In the genomic region with DNA sequence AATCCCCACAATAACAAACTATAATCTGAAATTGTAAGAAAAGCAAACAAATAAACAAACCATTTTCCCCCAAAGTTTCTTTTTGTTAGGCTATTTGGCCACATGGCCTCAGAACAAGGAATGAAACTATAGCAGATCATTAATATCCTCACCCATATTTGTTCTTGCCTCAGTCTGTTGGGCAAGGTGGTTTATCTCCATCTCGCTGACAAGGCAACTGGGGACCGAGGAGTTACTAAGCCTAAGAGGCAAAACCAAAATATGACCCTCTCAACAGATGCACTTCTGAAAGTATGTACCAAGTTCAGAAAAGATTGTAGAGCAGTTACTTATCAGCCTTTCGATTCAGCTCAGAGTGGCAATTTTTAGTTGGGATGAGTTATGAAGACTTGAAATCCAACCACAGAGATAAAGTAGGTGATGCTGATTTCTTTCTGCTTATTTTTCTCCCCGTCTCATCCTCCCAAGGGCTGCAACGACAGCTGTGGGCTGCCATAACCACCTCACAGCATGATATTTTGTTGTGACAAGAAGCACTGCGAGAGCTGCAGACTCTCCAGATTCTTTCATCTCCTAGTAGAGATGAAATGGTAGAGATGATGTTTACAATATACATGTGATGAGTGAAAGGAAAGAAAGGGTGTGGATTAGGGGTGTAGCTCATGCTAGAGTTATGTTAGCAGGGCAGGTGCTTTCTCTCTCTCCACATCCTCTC, we compare ENCODE assay signal across 19 mouse cellular contexts. TPM values are rescaled to one million over a fixed set of nuclear protein-coding genes. Genes with fewer than 3 reads are reported as not detected.
"Had no signal": no experiment of that assay in that cellular context is flagged by ENCODE, and none has a peak within 500 bp of the region (broad histone marks: within the 10 kb centered on the region; RNA-seq: fewer than 3 reads in every experiment).

No protein-coding gene starts in this region.

- ATAC-seq: intestine, embryonic 16.5 days; liver, postnatal 0 days had no signal

- H3K4me2 ChIP-seq: kidney, embryonic 15.5 days; limb, embryonic 12.5 days; liver, embryonic 13.5 days; neural tube, embryonic 12.5 days; stomach, embryonic 15.5 days had no signal

- DNase-seq: kidney, adult 2 months; kidney, postnatal 14 days; layer of hippocampus, postnatal 36 days; liver; liver, embryonic 13.5 days; liver, postnatal 0 days; midbrain, embryonic 14.5 days; right cerebral cortex, postnatal 14 days; thymus, adult 18-20 months; thymus, postnatal 14 days had no signal

- H3K27me3 ChIP-seq: kidney, embryonic 15.5 days; limb, embryonic 12.5 days; liver, embryonic 13.5 days; neural tube, embryonic 12.5 days; stomach, embryonic 15.5 days had no signal

- H3K36me3 ChIP-seq: kidney, embryonic 15.5 days; limb, embryonic 12.5 days; liver, embryonic 13.5 days; midbrain, embryonic 10.5 days; neural tube, embryonic 12.5 days; stomach, embryonic 15.5 days had no signal

- H3K27ac ChIP-seq: kidney, embryonic 15.5 days; limb, embryonic 12.5 days; liver, embryonic 13.5 days; midbrain, embryonic 10.5 days; neural tube, embryonic 12.5 days; stomach, embryonic 15.5 days had no signal

- H3K4me3 ChIP-seq: kidney, embryonic 15.5 days; limb, embryonic 12.5 days; liver, embryonic 13.5 days; midbrain, embryonic 10.5 days; neural tube, embryonic 12.5 days; stomach, embryonic 15.5 days had no signal

- H3K4me1 ChIP-seq: kidney, embryonic 15.5 days; limb, embryonic 12.5 days; liver, embryonic 13.5 days; midbrain, embryonic 10.5 days; neural tube, embryonic 12.5 days; stomach, embryonic 15.5 days had no signal

- H3K9me3 ChIP-seq: liver, embryonic 13.5 days; stomach, embryonic 15.5 days had no signal

- H3K9ac ChIP-seq: kidney, embryonic 15.5 days; limb, embryonic 12.5 days; liver, embryonic 13.5 days; liver, postnatal 0 days; neural tube, embryonic 12.5 days; stomach, embryonic 15.5 days had no signal

RNA-seq across cellular contexts. Expression of gene Cav3, which starts 33.1 kb away (rescaled TPM):
- total RNA-seq: left cerebral cortex, postnatal 36 days; megakaryocyte, adult 5-6 weeks; neutrophil, adult 5-6 weeks had no signal
- polyA plus RNA-seq: midbrain, embryonic 10.5 days; midbrain, embryonic 14.5 days had no signal

RNA-seq across cellular contexts. Expression of gene Ssu2, which starts 38.4 kb away (rescaled TPM):
- total RNA-seq: megakaryocyte, adult 5-6 weeks; neutrophil, adult 5-6 weeks had no signal
- polyA plus RNA-seq: liver, postnatal 0 days; midbrain, embryonic 14.5 days had no signal
